Mouse (Mus musculus): ENCODE measurements at regions not wholly inside any gene's neighbourhood (a gene's known extent, or its start where the extent isn't known, plus 50 kb on each side); places are given as distances from the start of the nearest gene placed in this dataset.

DNA sequence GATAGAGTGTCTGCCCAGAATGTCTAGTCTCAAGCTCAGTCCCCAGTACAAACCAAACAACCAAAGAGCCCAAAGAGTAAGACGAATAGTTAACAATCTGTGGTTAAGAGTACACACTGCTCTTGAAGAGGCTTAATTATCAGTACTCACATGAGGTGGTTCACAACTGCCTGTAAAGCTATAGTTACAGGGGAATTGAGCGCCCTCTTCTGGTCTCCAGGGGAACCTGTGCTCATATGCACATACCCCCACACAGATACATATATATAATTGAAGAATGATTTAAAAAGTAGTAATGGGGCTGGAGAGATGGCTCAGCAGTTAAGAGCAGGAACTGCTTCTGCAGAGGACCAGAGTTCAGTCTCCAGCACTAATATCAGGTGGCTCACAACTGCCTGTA is 92.3 kb upstream of the Atp1a1 start:
- Histone ChIP-seq H3K9ac (ENCODE audit: low read depth, low read length, severe bottlenecking) (no peak overlapping the region), H3K4me3 (replicated peaks; ENCODE audit: low read length) (no peak overlapping the region), H3K27ac (replicated peaks; ENCODE audit: low read depth, low read length) (no peak overlapping the region), H3K4me1 (ENCODE audit: control insufficient read depth, insufficient read depth, low read length) (peaks cover 10% of the 10 kb centered on the region), H3K36me3 (ENCODE audit: control insufficient read depth, insufficient read depth, low read length) (no peaks in the 10 kb centered on the region), H3K9me3 (ENCODE audit: control insufficient read depth, low read length) (no peaks in the 10 kb centered on the region), H3K4me2 (replicated peaks; ENCODE audit: low read depth, low read length, severe bottlenecking) (no peak overlapping the region), H3K27me3 (ENCODE audit: control insufficient read depth, insufficient read depth, low read length) (no peaks in the 10 kb centered on the region)
- 82% methylated on average over 2 of the region's 2 CpGs for WGBS
- DNase-seq (ENCODE audit: low spot score) (no peak), ATAC-seq (ENCODE audit: low FRiP score, low read depth) (no peak)
- no peak for TF ChIP-seq POLR2A (IDR thresholded peaks at IDR 0.05; ENCODE audit: borderline replicate concordance, extremely low read depth, insufficient read depth, insufficient read length)

DNA sequence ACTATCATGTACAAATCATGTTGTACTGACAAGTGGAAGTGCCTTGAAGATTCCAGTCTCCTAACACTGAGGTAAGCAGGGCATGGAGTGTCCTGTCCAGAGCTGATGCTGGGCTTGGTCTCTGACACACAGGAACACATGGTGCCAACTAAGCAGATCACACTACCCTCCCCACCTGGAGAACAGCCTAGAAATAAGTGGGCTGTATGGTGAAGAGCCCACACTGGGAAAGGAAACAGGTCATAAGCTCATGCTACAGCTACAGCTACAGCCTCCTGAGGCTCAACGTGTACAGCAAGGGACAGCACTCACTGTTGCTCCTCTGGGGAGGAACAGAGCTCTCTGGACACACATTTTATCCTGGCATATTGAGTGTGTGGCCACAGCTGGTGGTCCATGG is 89.8 kb upstream of the Atp1a1 start:
- Histone ChIP-seq H3K27me3 (ENCODE audit: control insufficient read depth, insufficient read depth, low read length) (no peaks in the 10 kb centered on the region), H3K9me3 (ENCODE audit: control insufficient read depth, low read length) (no peaks in the 10 kb centered on the region), H3K9ac (ENCODE audit: low read depth, low read length, severe bottlenecking) (no peak overlapping the region), H3K4me2 (replicated peaks; ENCODE audit: low read depth, low read length, severe bottlenecking) (no peak overlapping the region), H3K27ac (replicated peaks; ENCODE audit: low read depth, low read length) (no peak overlapping the region), H3K36me3 (ENCODE audit: control insufficient read depth, insufficient read depth, low read length) (no peaks in the 10 kb centered on the region), H3K4me1 (ENCODE audit: control insufficient read depth, insufficient read depth, low read length) (no peaks in the 10 kb centered on the region), H3K4me3 (replicated peaks; ENCODE audit: low read length) (no peak overlapping the region)
- ATAC-seq (ENCODE audit: low FRiP score, low read depth) (no peak), DNase-seq (ENCODE audit: low spot score) (no peak)
- no peak for TF ChIP-seq POLR2A (IDR thresholded peaks at IDR 0.05; ENCODE audit: borderline replicate concordance, extremely low read depth, insufficient read depth, insufficient read length)
- 63% methylated on average over 1 of the region's 1 CpGs for WGBS

DNA sequence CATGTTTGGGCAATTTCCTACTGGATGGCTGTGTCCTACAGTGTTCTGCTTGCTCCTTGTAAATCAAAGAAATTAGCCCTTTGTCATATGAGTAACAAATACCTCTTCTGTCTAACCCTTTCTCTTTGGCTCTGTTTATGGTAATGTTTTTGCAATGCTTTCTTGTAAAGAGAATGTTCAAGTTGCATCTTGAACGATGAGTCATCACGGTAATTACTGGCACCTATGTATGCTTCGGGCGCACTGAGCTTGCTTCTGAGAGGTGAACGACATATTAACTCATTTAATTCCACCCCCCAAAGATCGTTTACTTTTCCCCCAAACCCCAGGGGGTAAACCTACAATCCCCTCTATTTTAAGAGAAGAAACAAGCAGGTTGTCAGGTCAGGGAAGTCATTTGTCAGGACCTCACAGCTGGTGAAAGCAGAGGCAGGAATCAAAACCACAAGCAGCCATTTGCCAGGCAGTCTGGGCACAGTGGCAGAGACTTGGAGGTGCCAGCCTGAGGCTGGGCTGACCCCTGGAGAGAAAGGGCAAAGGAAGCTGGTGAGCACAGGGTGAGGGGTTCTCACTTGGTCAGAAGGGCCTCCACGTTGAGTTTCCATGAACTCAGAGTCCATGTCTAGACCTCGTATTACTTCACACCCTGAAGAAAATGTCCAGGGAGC is 87.6 kb upstream of the Atp1a1 start:
- no peak overlapping the region for H3K4me3 ChIP-seq (replicated peaks; ENCODE audit: low read length)
- DNase-seq (ENCODE audit: low spot score) = no peak
- H3K4me2 ChIP-seq (replicated peaks; ENCODE audit: low read depth, low read length, severe bottlenecking) = no peak overlapping the region
- 53% methylated on average over 8 of the region's 8 CpGs for WGBS
- H3K9me3 ChIP-seq (ENCODE audit: control insufficient read depth, low read length) = no peaks in the 10 kb centered on the region
- no peaks in the 10 kb centered on the region for H3K27me3 ChIP-seq (ENCODE audit: control insufficient read depth, insufficient read depth, low read length)
- ATAC-seq (ENCODE audit: low FRiP score, low read depth) = no peak
- TF ChIP-seq POLR2A (IDR thresholded peaks at IDR 0.05; ENCODE audit: borderline replicate concordance, extremely low read depth, insufficient read depth, insufficient read length) = no peak
- no peaks in the 10 kb centered on the region for H3K4me1 ChIP-seq (ENCODE audit: control insufficient read depth, insufficient read depth, low read length)
- no peaks in the 10 kb centered on the region for H3K36me3 ChIP-seq (ENCODE audit: control insufficient read depth, insufficient read depth, low read length)
- H3K27ac ChIP-seq (replicated peaks; ENCODE audit: low read depth, low read length) = no peak overlapping the region
- no peak overlapping the region for H3K9ac ChIP-seq (ENCODE audit: low read depth, low read length, severe bottlenecking)

DNA sequence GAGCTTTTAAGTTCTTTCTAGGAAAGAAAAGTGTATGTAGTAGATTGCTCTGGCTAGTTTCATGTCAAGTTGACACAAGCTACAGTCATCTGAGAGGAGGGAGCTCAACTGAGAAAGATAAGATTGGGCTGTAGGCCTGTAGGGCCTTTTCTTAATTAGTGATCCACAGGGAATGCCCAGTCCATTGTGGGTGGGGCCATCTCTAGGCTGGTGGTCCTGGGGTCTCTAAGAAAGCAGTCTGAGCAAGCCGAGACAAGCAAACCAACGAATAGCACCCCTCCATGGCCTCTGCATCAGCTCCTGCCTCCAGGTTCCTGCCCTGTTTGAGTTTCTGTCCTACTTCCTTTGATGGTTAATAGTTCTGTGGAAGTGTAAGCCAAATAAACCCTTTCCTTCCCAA is 86.3 kb upstream of the Atp1a1 start:
- no peaks in the 10 kb centered on the region for H3K36me3 ChIP-seq (ENCODE audit: control insufficient read depth, insufficient read depth, low read length)
- H3K4me2 ChIP-seq (replicated peaks; ENCODE audit: low read depth, low read length, severe bottlenecking) = no peak overlapping the region
- 73% methylated on average over 2 of the region's 2 CpGs for WGBS
- TF ChIP-seq POLR2A (IDR thresholded peaks at IDR 0.05; ENCODE audit: borderline replicate concordance, extremely low read depth, insufficient read depth, insufficient read length) = no peak
- H3K27ac ChIP-seq (replicated peaks; ENCODE audit: low read depth, low read length) = no peak overlapping the region
- DNase-seq (ENCODE audit: low spot score) (no peak), ATAC-seq (ENCODE audit: low FRiP score, low read depth) (no peak)
- no peaks in the 10 kb centered on the region for H3K9me3 ChIP-seq (ENCODE audit: control insufficient read depth, low read length)
- no peak overlapping the region for H3K9ac ChIP-seq (ENCODE audit: low read depth, low read length, severe bottlenecking)
- H3K4me1 ChIP-seq (ENCODE audit: control insufficient read depth, insufficient read depth, low read length) = peaks cover 5% of the 10 kb centered on the region; the same call in 1 of the 2 replicates
- no peak overlapping the region for H3K4me3 ChIP-seq (replicated peaks; ENCODE audit: low read length)
- H3K27me3 ChIP-seq (ENCODE audit: control insufficient read depth, insufficient read depth, low read length) = no peaks in the 10 kb centered on the region

DNA sequence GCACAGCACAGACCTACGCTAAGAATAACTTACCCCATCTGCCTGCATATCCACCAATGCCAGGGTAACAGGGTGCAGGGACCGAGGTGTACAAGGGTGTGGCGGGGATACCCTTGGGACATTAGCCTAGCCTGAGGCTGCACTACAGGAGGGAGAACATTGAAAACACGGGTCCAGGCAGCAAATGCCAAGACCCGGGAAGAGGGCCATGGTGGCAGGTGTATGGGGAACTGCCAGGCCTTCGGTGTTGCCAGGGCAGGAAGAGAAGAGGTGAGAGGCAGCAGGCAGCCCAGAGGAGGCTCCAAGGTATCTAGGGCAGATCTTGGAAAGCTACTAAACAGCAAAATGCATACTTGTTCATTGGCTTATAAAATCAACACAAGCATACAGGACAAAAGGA is 85.7 kb upstream of the Atp1a1 start:
- no peak overlapping the region for H3K9ac ChIP-seq (ENCODE audit: low read depth, low read length, severe bottlenecking)
- H3K4me3 ChIP-seq (replicated peaks; ENCODE audit: low read length) = no peak overlapping the region
- no peaks in the 10 kb centered on the region for H3K36me3 ChIP-seq (ENCODE audit: control insufficient read depth, insufficient read depth, low read length)
- H3K27ac ChIP-seq (replicated peaks; ENCODE audit: low read depth, low read length) = no peak overlapping the region
- 89% methylated on average over 6 of the region's 6 CpGs for WGBS
- no peak for DNase-seq (ENCODE audit: low spot score)
- no peaks in the 10 kb centered on the region for H3K9me3 ChIP-seq (ENCODE audit: control insufficient read depth, low read length)
- H3K4me2 ChIP-seq (replicated peaks; ENCODE audit: low read depth, low read length, severe bottlenecking) = no peak overlapping the region
- no peak for ATAC-seq (ENCODE audit: low FRiP score, low read depth)
- no peak for TF ChIP-seq POLR2A (IDR thresholded peaks at IDR 0.05; ENCODE audit: borderline replicate concordance, extremely low read depth, insufficient read depth, insufficient read length)
- H3K27me3 ChIP-seq (ENCODE audit: control insufficient read depth, insufficient read depth, low read length) = no peaks in the 10 kb centered on the region
- peaks cover 10% of the 10 kb centered on the region; the same call in 1 of the 2 replicates for H3K4me1 ChIP-seq (ENCODE audit: control insufficient read depth, insufficient read depth, low read length)

All from limb, embryonic 14.5 days (tissue).